Mouse (Mus musculus) megakaryocyte, embryonic 14.5 days (primary cell): ENCODE results near the gene Pibf1. TPM values are rescaled to one million over a fixed set of nuclear protein-coding genes. Genes with fewer than 3 reads are reported as not detected.
A peak's percentile ranks its signal among the peaks of the same experiment; 100 is the strongest.

Experiments
- H3K27me3 ChIP-seq: replicated peaks from 2 replicates; pipeline ENCODE3; 2012; ENCODE audit warnings: inconsistent platforms
- H3K36me3 ChIP-seq: replicated peaks from 2 replicates; pipeline ENCODE3; 2012; ENCODE audit warnings: low read length, inconsistent platforms, mixed read lengths
- H3K4me1 ChIP-seq: 2 replicates; pipeline ENCODE4 v1.6.1; 2012; ENCODE audit warnings: inconsistent platforms
- H3K4me3 ChIP-seq: replicated peaks from 2 replicates; pipeline ENCODE3; 2012; ENCODE audit warnings: moderate library complexity, mild to moderate bottlenecking, inconsistent platforms
- H3K9me3 ChIP-seq: 2 replicates; pipeline ENCODE4 v1.6.1; 2012; ENCODE audit warnings: inconsistent platforms
- FLI1 ChIP-seq: IDR thresholded peaks from 2 replicates; pipeline ENCODE4 v1.6.1; 2012; ENCODE audit warnings: low read length, inconsistent platforms, mixed read lengths
- GATA1 ChIP-seq: IDR thresholded peaks from 3 replicates; pipeline ENCODE4 v1.6.1; 2012; ENCODE audit warnings: mixed read lengths, low read length, inconsistent platforms, borderline replicate concordance
- polyA plus RNA-seq: library from polyadenylated mRNA; stranded (reverse); fragments of >175 nt; gene quantifications from 2 replicates; pipeline ENCODE4 v1.2.3, GENCODE M21; 2012; ENCODE audit warnings: low replicate concordance; ENCODE audit not compliant: insufficient read depth

Pibf1 gene
- polyA plus RNA-seq: 0.36 TPM in 1 of 2 replicates, not detected in the other

- no peak for TF ChIP-seq GATA1
- TF ChIP-seq FLI1: no peak
- H3K36me3 ChIP-seq: peaks cover 65% of the 10 kb centered on the region
- no peaks in the 10 kb centered on the region for H3K27me3 ChIP-seq
- no peaks in the 10 kb centered on the region for H3K9me3 ChIP-seq
- H3K4me3 ChIP-seq: peak within 1 kb of the TSS; percentile 99
- H3K4me1 ChIP-seq: peaks cover 48% of the 10 kb centered on the region
Observed at GRCm38 (mm10) chr14:99099267-99099966, at the start of gene Pibf1, which contains the start of gene Dis3. Gene Pibf1 (plus strand): TSS chr14:99099424. Gene Dis3 (minus strand): TSS chr14:99099770.

GRCm38 (mm10) chr14:99058959-99059586 lies 40.2 kb upstream of the Pibf1 start:
- no peaks in the 10 kb centered on the region for H3K27me3 ChIP-seq
- peaks cover 77% of the 10 kb centered on the region for H3K36me3 ChIP-seq
- peaks cover 33% of the 10 kb centered on the region for H3K4me1 ChIP-seq
- H3K4me3 ChIP-seq: no peak overlapping the region
- no peaks in the 10 kb centered on the region for H3K9me3 ChIP-seq
- TF ChIP-seq GATA1: no peak
- TF ChIP-seq FLI1: no peak

GRCm38 (mm10) chr14:99060616-99061015 lies 38.6 kb upstream of the Pibf1 start:
- Histone ChIP-seq H3K4me1 (peaks cover 22% of the 10 kb centered on the region), H3K36me3 (peaks cover 72% of the 10 kb centered on the region), H3K9me3 (no peaks in the 10 kb centered on the region), H3K4me3 (no peak overlapping the region), H3K27me3 (no peaks in the 10 kb centered on the region)
- TF ChIP-seq FLI1 (no peak), GATA1 (no peak)

GRCm38 (mm10) chr14:99063091-99063490 lies 36.1 kb upstream of the Pibf1 start:
- no peaks in the 10 kb centered on the region for H3K27me3 ChIP-seq
- H3K9me3 ChIP-seq: no peaks in the 10 kb centered on the region
- no peak overlapping the region for H3K4me3 ChIP-seq
- H3K4me1 ChIP-seq: peaks cover 12% of the 10 kb centered on the region
- TF ChIP-seq GATA1: no peak
- TF ChIP-seq FLI1: no peak
- peaks cover 73% of the 10 kb centered on the region for H3K36me3 ChIP-seq

GRCm38 (mm10) chr14:99071146-99071545 lies 28.1 kb upstream of the Pibf1 start:
- no peak for TF ChIP-seq FLI1
- TF ChIP-seq GATA1: no peak
- Histone ChIP-seq H3K4me1 (peaks cover 7% of the 10 kb centered on the region; the same call in 1 of the 2 replicates), H3K36me3 (peaks cover 92% of the 10 kb centered on the region), H3K9me3 (no peaks in the 10 kb centered on the region), H3K4me3 (no peak overlapping the region), H3K27me3 (no peaks in the 10 kb centered on the region)

GRCm38 (mm10) chr14:99088947-99089346 lies 10.3 kb upstream of the Pibf1 start:
- no peaks in the 10 kb centered on the region for H3K9me3 ChIP-seq
- no peak overlapping the region for H3K4me3 ChIP-seq
- H3K36me3 ChIP-seq: peaks cover 92% of the 10 kb centered on the region
- 0 out of 2 replicates have a peak, but pooled peaks cover 3% of the 10 kb centered on the region for H3K4me1 ChIP-seq
- TF ChIP-seq FLI1 (no peak), GATA1 (no peak)
- no peaks in the 10 kb centered on the region for H3K27me3 ChIP-seq

GRCm38 (mm10) chr14:99099967-99100587 lies 853 bp downstream of the Pibf1 start:
- Histone ChIP-seq H3K27me3 (no peaks in the 10 kb centered on the region), H3K36me3 (peaks cover 66% of the 10 kb centered on the region), H3K4me1 (peaks cover 55% of the 10 kb centered on the region), H3K4me3 (peak overlapping the region; percentile 99), H3K9me3 (no peaks in the 10 kb centered on the region)
- TF ChIP-seq GATA1: no peak

- Histone ChIP-seq H3K36me3 (peaks cover 65% of the 10 kb centered on the region), H3K9me3 (no peaks in the 10 kb centered on the region), H3K4me3 (no peak overlapping the region), H3K27me3 (no peaks in the 10 kb centered on the region), H3K4me1 (peaks cover 50% of the 10 kb centered on the region)
- TF ChIP-seq GATA1 (no peak), FLI1 (no peak)
Observed at GRCm38 (mm10) chr14:99103050-99103449, 3.8 kb downstream of the Pibf1 start.

GRCm38 (mm10) chr14:99104542-99105123 lies 5.4 kb downstream of the Pibf1 start:
- Histone ChIP-seq H3K4me3 (peak overlapping the region; percentile 50), H3K27me3 (no peaks in the 10 kb centered on the region), H3K9me3 (no peaks in the 10 kb centered on the region), H3K36me3 (peaks cover 76% of the 10 kb centered on the region), H3K4me1 (peaks cover 48% of the 10 kb centered on the region)
- TF ChIP-seq FLI1: no peak
